Mouse (Mus musculus): ENCODE results near the gene Bves. TPM values are rescaled to one million over a fixed set of nuclear protein-coding genes. Genes with fewer than 3 reads are reported as not detected.

The Bves gene
- polyA plus RNA-seq, 1 experiment, result 2.6 TPM

DNA sequence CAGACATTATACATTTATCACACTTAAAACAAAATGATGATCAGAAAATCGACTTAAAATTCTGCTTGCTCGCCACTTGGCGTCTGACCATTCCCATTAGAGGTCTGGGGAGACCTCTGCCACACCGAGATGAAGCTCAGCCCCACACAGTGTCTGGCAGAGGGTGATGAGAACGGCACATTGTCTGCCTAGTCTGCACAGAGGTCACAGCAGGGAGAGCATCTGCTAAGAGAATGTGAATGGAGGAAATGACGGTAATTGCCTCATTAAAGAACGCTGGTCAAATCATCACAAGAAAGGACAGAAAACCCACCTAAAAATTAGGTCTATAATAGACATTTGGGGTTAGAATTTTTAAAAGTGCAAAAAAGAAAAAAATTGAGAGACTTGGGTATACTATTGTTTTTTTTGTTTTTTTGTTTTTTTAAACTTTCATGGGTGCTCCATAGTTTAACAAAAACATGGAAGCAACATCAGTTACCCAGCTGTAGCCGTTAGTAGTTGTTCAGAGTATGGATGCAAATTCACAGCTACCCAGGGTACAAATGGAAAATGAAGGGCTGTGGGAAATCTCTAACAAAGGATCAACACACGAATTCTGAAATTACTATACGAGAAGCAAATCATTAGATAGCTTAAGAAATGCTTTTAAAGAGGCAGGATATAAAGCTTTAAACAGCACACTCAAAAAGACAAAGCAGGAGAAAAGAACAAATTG lies 75.2 kb downstream of the Bves start:
- DNase-seq (ENCODE audit: low read depth), result peak; percentile 82
- no peak for TF ChIP-seq CTCF (IDR thresholded peaks at IDR 0.05; ENCODE audit: borderline replicate concordance, extremely low read depth, insufficient read depth, insufficient read length)
- no peak for TF ChIP-seq POLR2A (IDR thresholded peaks at IDR 0.05; ENCODE audit: borderline replicate concordance, extremely low read depth, insufficient read depth, insufficient read length, poor library complexity, severe bottlenecking)

DNA sequence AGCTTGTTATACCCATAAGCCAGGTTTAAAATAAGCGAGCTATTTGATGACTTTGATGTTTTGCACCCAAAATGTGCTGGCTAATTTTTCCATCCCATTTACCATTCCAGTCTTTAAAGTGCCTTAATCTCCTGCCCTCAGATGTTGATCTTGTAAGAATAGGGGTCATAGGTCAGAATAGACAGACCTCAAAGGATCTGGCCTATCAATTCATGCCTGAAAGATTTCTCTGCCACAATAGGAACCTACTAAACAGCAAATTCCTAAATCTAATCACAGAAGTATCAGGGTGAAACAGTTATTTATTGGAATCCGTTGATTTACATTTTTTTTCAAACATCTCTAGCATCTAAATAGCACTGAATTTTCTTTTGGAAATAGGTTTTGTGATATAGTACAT lies 76.2 kb downstream of the Bves start:
- DNase-seq (ENCODE audit: low read depth), result peak; percentile 31
- no peak for TF ChIP-seq CTCF (IDR thresholded peaks at IDR 0.05; ENCODE audit: borderline replicate concordance, extremely low read depth, insufficient read depth, insufficient read length)
- no peak for TF ChIP-seq POLR2A (IDR thresholded peaks at IDR 0.05; ENCODE audit: borderline replicate concordance, extremely low read depth, insufficient read depth, insufficient read length, poor library complexity, severe bottlenecking)

DNA sequence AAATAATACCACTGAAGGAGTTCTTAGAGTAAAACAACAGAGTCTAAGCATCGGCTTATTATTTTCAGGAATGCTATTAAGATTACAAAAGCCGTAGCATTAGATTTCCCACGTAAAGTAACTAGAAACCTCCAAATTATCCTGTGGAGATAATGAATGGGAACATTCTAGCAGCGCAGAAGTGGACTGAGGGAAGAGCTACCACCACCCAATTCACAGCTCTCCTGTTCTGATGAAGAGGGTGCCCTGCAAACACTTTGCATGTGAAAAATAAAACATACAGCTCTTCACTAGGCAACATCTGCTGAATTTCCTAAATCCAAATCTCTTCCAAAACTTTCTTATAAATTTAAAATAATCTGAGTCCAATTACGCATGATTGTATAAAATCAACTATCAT lies 76.6 kb downstream of the Bves start:
- no peak for DNase-seq (ENCODE audit: low read depth)
- TF ChIP-seq CTCF (IDR thresholded peaks at IDR 0.05; ENCODE audit: borderline replicate concordance, extremely low read depth, insufficient read depth, insufficient read length) (no peak), POLR2A (IDR thresholded peaks at IDR 0.05; ENCODE audit: borderline replicate concordance, extremely low read depth, insufficient read depth, insufficient read length, poor library complexity, severe bottlenecking) (no peak)

Other genes with a start within 250 kb of the Bves start
- gene Popdc3, start 157.7 kb upstream of the Bves start, polyA plus RNA-seq (2012; rRNA removed), result 0.53 and 0.83 TPM in 2 replicates
- gene Lin28b, start 150.6 kb downstream of the Bves start, polyA plus RNA-seq (2012; rRNA removed), result 13.4 and 15.1 TPM in 2 replicates
- 26.5 and 28.6 TPM in 2 replicates for gene Hace1, start 242.1 kb downstream of the Bves start, polyA plus RNA-seq (2012; rRNA removed)

Measured in brain, embryonic 14.5 days (tissue).